Mouse (Mus musculus) MEL (cell line): ENCODE measurements around the gene Lrrc74b. TPM values are rescaled to one million over a fixed set of nuclear protein-coding genes. Genes with fewer than 3 reads are reported as not detected.
A peak's percentile ranks its signal among the peaks of the same experiment; 100 is the strongest.

Source experiments
- DNase-seq: peaks from one replicate; pipeline ENCODE4 v3.0.0; 2011; ENCODE audit warnings: low read depth, low spot score
- H3K27ac ChIP-seq: 2 replicates; pipeline ENCODE4 v1.5.1; 2012; ENCODE audit warnings: low read depth, mild to moderate bottlenecking, control low read depth, low read length, moderate library complexity; ENCODE audit not compliant: control insufficient read depth
- H3K27me3 ChIP-seq, 2 experiments: fragments of 150-350 bp in 1 of 2; sonication (generic) in 1 of 2; 2 replicates each; pipeline ENCODE4 v1.6.1; 2012; ENCODE audit warnings: low read length in 2 of 2, mild to moderate bottlenecking in 2 of 2, improper control_type of control experiment in 1 of 2, moderate library complexity in 1 of 2; ENCODE audit not compliant: insufficient read depth in 2 of 2, control insufficient read depth in 1 of 2
- H3K36me3 ChIP-seq, 2 experiments: 2 replicates each; pipeline ENCODE4 v1.6.1; 2012 to 2014; ENCODE audit warnings: low read length in 2 of 2, improper control_type of control experiment in 1 of 2, inconsistent platforms in 1 of 2, mild to moderate bottlenecking in 1 of 2; ENCODE audit not compliant: insufficient read depth in 2 of 2, control insufficient read depth in 1 of 2
- H3K4me1 ChIP-seq, 2 experiments: fragments of 150-350 bp in 1 of 2; sonication (generic) in 1 of 2; 2 replicates each; pipeline ENCODE4 v1.6.1; 2012; ENCODE audit warnings: low read length in 2 of 2, improper control_type of control experiment in 1 of 2, mild to moderate bottlenecking in 1 of 2; ENCODE audit not compliant: insufficient read depth in 2 of 2, control insufficient read depth in 1 of 2
- H3K4me3 ChIP-seq, 2 experiments: fragments of 150-350 bp in 1 of 2; sonication (generic) in 1 of 2; 2 replicates each; pipeline ENCODE4 v1.5.1; 2012; ENCODE audit warnings: low read depth in 2 of 2, low read length in 2 of 2, mild to moderate bottlenecking in 2 of 2, moderate library complexity in 2 of 2, control low read depth in 1 of 2, improper control_type of control experiment in 1 of 2; ENCODE audit not compliant: control insufficient read depth in 1 of 2, insufficient read depth in 1 of 2
- H3K79me2 ChIP-seq: 2 replicates; pipeline ENCODE4 v1.6.1; 2012; ENCODE audit warnings: mild to moderate bottlenecking, low read length, moderate library complexity; ENCODE audit not compliant: control insufficient read depth, poor library complexity, insufficient read depth
- H3K9ac ChIP-seq: 2 replicates; pipeline ENCODE4 v1.6.1; 2012; ENCODE audit warnings: low read depth, mild to moderate bottlenecking, control low read depth, low read length, moderate library complexity; ENCODE audit not compliant: control insufficient read depth, poor library complexity, severe bottlenecking
- H3K9me3 ChIP-seq: fragments of 150-350 bp; sonication (generic); replicated peaks from 2 replicates; pipeline ENCODE4 v1.6.1; 2012; ENCODE audit warnings: mild to moderate bottlenecking, low read length, improper control_type of control experiment, moderate library complexity; ENCODE audit not compliant: insufficient read depth
- CHD1 ChIP-seq: IDR thresholded peaks from 2 replicates; pipeline ENCODE4 v1.6.1; 2012; ENCODE audit warnings: low read depth, mild to moderate bottlenecking, inconsistent platforms, low read length, improper control_type of control experiment
- CHD2 ChIP-seq: IDR thresholded peaks from 2 replicates; pipeline ENCODE4 v1.6.1; 2011; ENCODE audit warnings: low read length, improper control_type of control experiment
- CTCF ChIP-seq, 3 experiments: IDR thresholded peaks in 2 of 3; conservative IDR thresholded peaks in 1 of 3; 2 replicates each; pipeline ENCODE4 v1.5.1; 2011 to 2012; ENCODE audit warnings: low read length in 3 of 3, low read depth in 2 of 3, mild to moderate bottlenecking in 2 of 3, improper control_type of control experiment in 1 of 3, inconsistent platforms in 1 of 3, mixed read lengths in 1 of 3, moderate library complexity in 1 of 3; ENCODE audit not compliant: control insufficient read depth in 1 of 3, insufficient read depth in 1 of 3, poor library complexity in 1 of 3, severe bottlenecking in 1 of 3
- EP300 ChIP-seq, 2 experiments: IDR thresholded peaks; 2 replicates each; pipeline ENCODE4 v1.6.1; 2011; ENCODE audit warnings: improper control_type of control experiment in 2 of 2, low read length in 2 of 2, low read depth in 1 of 2, mild to moderate bottlenecking in 1 of 2
- GABPA ChIP-seq: IDR thresholded peaks from 2 replicates; pipeline ENCODE4 v1.6.1; 2012; ENCODE audit warnings: low read depth, mild to moderate bottlenecking, inconsistent platforms, low read length, improper control_type of control experiment, moderate library complexity
- HCFC1 ChIP-seq: IDR thresholded peaks from 2 replicates; pipeline ENCODE4 v1.6.1; 2012; ENCODE audit warnings: low read depth, mild to moderate bottlenecking, inconsistent platforms, low read length, improper control_type of control experiment, moderate library complexity
- JUND ChIP-seq: IDR thresholded peaks from 2 replicates; pipeline ENCODE4 v1.6.1; 2011; ENCODE audit warnings: low read depth, mild to moderate bottlenecking, improper control_type of control experiment, low read length
- MAZ ChIP-seq: IDR thresholded peaks from 2 replicates; pipeline ENCODE4 v1.6.1; 2012; ENCODE audit warnings: low read depth, mild to moderate bottlenecking, inconsistent platforms, low read length, improper control_type of control experiment
- MEF2A ChIP-seq: IDR thresholded peaks from 2 replicates; pipeline ENCODE4 v1.6.1; 2014; ENCODE audit warnings: low read depth, mild to moderate bottlenecking, inconsistent platforms, low read length, improper control_type of control experiment; ENCODE audit not compliant: poor library complexity, insufficient replicate concordance, severe bottlenecking; ENCODE audit errors: extremely low read depth
- MXI1 ChIP-seq: IDR thresholded peaks from 2 replicates; pipeline ENCODE4 v1.6.1; 2011; ENCODE audit warnings: mild to moderate bottlenecking, low read depth, low read length, improper control_type of control experiment
- NRF1 ChIP-seq: IDR thresholded peaks from 2 replicates; pipeline ENCODE4 v1.6.1; 2014; ENCODE audit warnings: low read depth, mild to moderate bottlenecking, inconsistent platforms, low read length, improper control_type of control experiment, moderate library complexity; ENCODE audit not compliant: poor library complexity, insufficient read depth, severe bottlenecking
- POLR2A ChIP-seq, 2 experiments: IDR thresholded peaks; 2 replicates each; pipeline ENCODE4 v1.6.1; 2011 to 2012; ENCODE audit warnings: low read length in 2 of 2, mild to moderate bottlenecking in 2 of 2, control low read depth in 1 of 2, improper control_type of control experiment in 1 of 2, low read depth in 1 of 2, moderate library complexity in 1 of 2; ENCODE audit not compliant: control insufficient read depth in 1 of 2, insufficient read depth in 1 of 2, poor library complexity in 1 of 2
- POLR2AphosphoS5 ChIP-seq: IDR thresholded peaks from 2 replicates; pipeline ENCODE4 v1.6.1; 2012; ENCODE audit warnings: low read depth, borderline replicate concordance, mild to moderate bottlenecking, inconsistent platforms, low read length, moderate library complexity, mixed read lengths
- RAD21 ChIP-seq: IDR thresholded peaks from 2 replicates; pipeline ENCODE4 v1.6.1; 2011; ENCODE audit warnings: mild to moderate bottlenecking, low read depth, low read length, improper control_type of control experiment
- SMC3 ChIP-seq: IDR thresholded peaks from 2 replicates; pipeline ENCODE4 v1.6.1; 2011; ENCODE audit warnings: low read depth, low read length, improper control_type of control experiment
- TAL1 ChIP-seq: IDR thresholded peaks from 2 replicates; pipeline ENCODE4 v1.6.1; 2012; ENCODE audit warnings: mild to moderate bottlenecking, inconsistent platforms, low read length, moderate library complexity, mixed read lengths
- TBP ChIP-seq: IDR thresholded peaks from 2 replicates; pipeline ENCODE4 v1.8.0; 2011; ENCODE audit warnings: low read depth, low read length, improper control_type of control experiment
- USF1 ChIP-seq: IDR thresholded peaks from 2 replicates; pipeline ENCODE4 v1.6.1; 2014; ENCODE audit warnings: low read depth, mild to moderate bottlenecking, inconsistent platforms, low read length, improper control_type of control experiment, moderate library complexity
- ZC3H11A ChIP-seq: IDR thresholded peaks from 2 replicates; pipeline ENCODE4 v1.6.1; 2012; ENCODE audit warnings: low read depth, mild to moderate bottlenecking, inconsistent platforms, low read length, improper control_type of control experiment
- ZKSCAN1 ChIP-seq: IDR thresholded peaks from 2 replicates; pipeline ENCODE4 v1.6.1; 2012; ENCODE audit warnings: low read depth, mild to moderate bottlenecking, inconsistent platforms, low read length, improper control_type of control experiment, moderate library complexity
- ZMIZ1 ChIP-seq: IDR thresholded peaks from 2 replicates; pipeline ENCODE4 v1.6.1; 2012; ENCODE audit warnings: low read depth, mild to moderate bottlenecking, inconsistent platforms, low read length, improper control_type of control experiment, moderate library complexity
- ZNF384 ChIP-seq: IDR thresholded peaks from 2 replicates; pipeline ENCODE4 v1.6.1; 2012; ENCODE audit warnings: low read depth, mild to moderate bottlenecking, inconsistent platforms, low read length, improper control_type of control experiment
- polyA plus RNA-seq, 2 experiments: library from polyadenylated mRNA; stranded (reverse) in 1 of 2; unstranded in 1 of 2; fragments of >175 nt in 1 of 2; fragments of >200 nt in 1 of 2; gene quantifications; 2 replicates each; pipeline versions ENCODE4 v1.2.1 to v1.2.4; 2012; ENCODE audit warnings: low replicate concordance in 2 of 2, low read depth in 1 of 2; ENCODE audit not compliant: insufficient read length in 2 of 2, insufficient read depth in 1 of 2, missing spikeins in 1 of 2
- total RNA-seq: library from RNA; depleted of rRNA; stranded (reverse); fragments of 300-350 nt; gene quantifications from 2 replicates; pipeline ENCODE4 v1.2.3, GENCODE M21; 2012

Lrrc74b gene
- total and polyA plus RNA-seq, 3 experiments, result 0.10 to 0.12 TPM; not detected in 1

DNA sequence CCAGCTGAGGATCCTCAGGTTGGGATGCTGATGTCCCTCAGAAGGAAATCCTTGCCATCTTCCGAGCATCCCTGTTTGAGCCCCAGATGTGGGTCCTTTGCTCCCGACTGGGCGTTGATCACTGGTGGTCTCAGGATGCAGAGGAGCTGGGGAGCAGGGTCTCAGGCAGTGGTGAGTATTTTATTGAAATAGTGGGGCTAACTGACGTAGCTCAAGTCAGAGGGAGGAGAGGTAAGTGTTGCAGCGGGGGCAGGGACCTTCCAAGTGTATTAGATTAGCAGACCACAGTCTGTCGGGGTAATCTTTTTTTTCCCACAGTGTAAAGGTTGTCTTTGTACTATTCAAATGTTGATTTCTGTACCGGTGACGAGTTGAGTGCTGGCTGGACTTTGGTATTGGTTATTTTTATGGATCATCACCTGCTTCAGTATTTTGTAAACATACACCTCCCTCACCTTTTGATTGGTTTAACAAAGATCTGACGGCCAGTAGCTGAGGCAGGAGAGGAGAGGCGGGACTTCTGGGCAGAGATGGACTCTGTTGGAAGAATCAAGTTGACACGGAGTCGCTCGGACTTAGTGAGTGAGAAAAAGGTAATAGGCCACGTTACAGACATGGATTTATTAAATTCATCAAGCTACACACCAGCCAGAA is 28.2 kb downstream of the Lrrc74b start:
- Histone ChIP-seq H3K4me1 (peaks cover 0 to 13% of the 10 kb centered on the region in 2 experiments; a peak in 2 of 4 replicates), H3K36me3 (peaks cover 0 to 12% of the 10 kb centered on the region in 2 experiments; a peak in 2 of 4 replicates), H3K27ac (no peak overlapping the region), H3K9ac (no peak overlapping the region), H3K79me2 (peaks cover 18% of the 10 kb centered on the region), H3K27me3 (peaks cover 0 to 4% of the 10 kb centered on the region in 2 experiments; a peak in 1 of 4 replicates), H3K4me3 (no peak overlapping the region), H3K9me3 (no peaks in the 10 kb centered on the region)
- no peak for TF ChIP-seq JUND
- DNase-seq, result no peak

DNA sequence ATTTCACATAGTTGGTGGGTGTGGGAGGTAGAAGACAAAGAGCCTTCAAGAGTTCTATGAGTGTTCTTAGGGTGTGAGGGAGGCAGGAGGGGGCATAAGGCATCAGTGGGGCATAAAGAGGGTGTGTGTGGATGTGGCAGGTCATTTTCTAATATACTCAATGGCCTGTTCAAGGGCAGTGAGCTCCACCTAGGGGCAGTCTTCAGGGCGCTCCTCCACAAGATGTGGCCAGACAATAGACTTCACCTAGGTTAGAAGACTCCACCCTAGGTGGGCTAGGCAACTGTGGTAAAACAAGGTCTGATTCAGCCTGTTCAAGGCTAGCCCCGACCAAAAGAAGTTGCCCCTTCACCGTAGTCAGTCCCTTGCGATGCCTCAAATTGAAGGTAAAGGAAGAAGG is 28.8 kb downstream of the Lrrc74b start:
- DNase-seq, result peak; percentile 51
- Histone ChIP-seq H3K36me3 (peaks cover 0 to 12% of the 10 kb centered on the region in 2 experiments; a peak in 2 of 4 replicates), H3K27me3 (peaks cover 0 to 4% of the 10 kb centered on the region in 2 experiments; a peak in 1 of 4 replicates), H3K27ac (no peak overlapping the region), H3K9me3 (no peaks in the 10 kb centered on the region), H3K4me1 (peaks cover 0 to 13% of the 10 kb centered on the region in 2 experiments; a peak in 2 of 4 replicates), H3K4me3 (no peak overlapping the region), H3K79me2 (peaks cover 18% of the 10 kb centered on the region), H3K9ac (no peak overlapping the region)
- TF ChIP-seq CTCF (IDR thresholded peaks at IDR 0.05 in 2 of 3, conservative IDR thresholded peaks at IDR 0.05 in 1 of 3; ENCODE audit: control insufficient read depth in 1 of 3, insufficient read depth in 1 of 3, low read depth in 2 of 3, low read length in 3 of 3, poor library complexity in 1 of 3, severe bottlenecking in 1 of 3), result peak; percentile 13 to 62 (median 48); a peak in 4 of 6 replicates
- TF ChIP-seq ZC3H11A, result peak; percentile 35; the same call in 1 of the 2 replicates
- TF ChIP-seq POLR2A (IDR thresholded peaks at IDR 0.05; ENCODE audit: control insufficient read depth in 1 of 2, insufficient read depth in 1 of 2, low read depth in 1 of 2, low read length in 2 of 2, poor library complexity in 1 of 2), result no peak
- TF ChIP-seq TAL1, result no peak
- TF ChIP-seq SMC3, result peak; percentile 41
- TF ChIP-seq MAZ, result no peak
- TF ChIP-seq RAD21, result peak; percentile 60
- no peak for TF ChIP-seq GABPA

DNA sequence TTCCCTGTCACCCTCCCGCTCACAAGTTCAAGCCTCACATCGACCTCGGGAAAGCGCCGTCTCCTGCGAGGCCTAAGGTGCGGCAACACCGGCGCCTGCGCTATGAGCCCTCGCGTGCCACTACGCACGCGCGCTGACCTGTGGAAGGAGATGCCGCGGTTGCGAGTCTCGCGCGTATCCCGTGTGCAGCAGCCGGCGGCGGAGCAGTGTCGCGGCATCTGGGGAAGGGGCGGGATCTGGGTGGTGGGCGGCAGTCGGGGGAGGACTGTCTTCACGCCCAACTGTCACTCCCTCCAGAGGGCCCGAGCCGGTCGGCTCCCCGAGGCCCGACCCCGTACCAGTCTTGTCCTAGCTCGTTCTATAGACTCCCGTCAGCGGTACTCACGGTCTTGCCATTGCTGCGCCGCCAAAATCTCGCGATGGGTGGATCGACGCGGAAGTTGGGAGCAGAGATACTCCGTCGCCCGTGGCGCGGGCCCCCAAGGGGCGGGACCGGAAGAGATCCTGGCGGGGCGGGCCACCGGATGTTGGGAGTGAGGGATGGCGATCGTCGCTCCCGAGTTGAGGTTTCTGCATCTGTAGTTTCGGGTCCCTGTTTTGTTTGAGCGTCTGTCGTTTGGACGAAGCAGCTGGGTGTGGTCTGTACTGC is 30.3 kb downstream of the Lrrc74b start, which contains the start of gene Thap7:
TSS of gene Thap7 (minus strand) at position 497 of the 649 bp plus-strand sequence.
- Histone ChIP-seq H3K27me3 (no peaks in the 10 kb centered on the region), H3K4me1 (peaks cover 0 to 13% of the 10 kb centered on the region in 2 experiments; a peak in 2 of 4 replicates), H3K9me3 (no peaks in the 10 kb centered on the region), H3K79me2 (peaks cover 18% of the 10 kb centered on the region), H3K27ac (peak within 1 kb of the TSS; percentile 89), H3K36me3 (peaks cover 0 to 12% of the 10 kb centered on the region in 2 experiments; a peak in 2 of 4 replicates), H3K4me3 (peak within 1 kb of the TSS; percentile 58 to 100), H3K9ac (peak within 1 kb of the TSS; percentile 99)
- peak; percentile 98 for DNase-seq
- TF ChIP-seq MXI1 (peak; percentile 75), POLR2A (IDR thresholded peaks at IDR 0.05; ENCODE audit: control insufficient read depth in 1 of 2, insufficient read depth in 1 of 2, low read depth in 1 of 2, low read length in 2 of 2, poor library complexity in 1 of 2) (peak; percentile 95 to 97), ZKSCAN1 (no peak), TBP (peak; percentile 60; the same call in 1 of the 2 replicates), NRF1 (peak; percentile 93), CHD1 (no peak), HCFC1 (peak; percentile 86), MEF2A (no peak), ZMIZ1 (peak; percentile 65), EP300 (IDR thresholded peaks at IDR 0.05; ENCODE audit: low read depth in 1 of 2, low read length in 2 of 2) (no peak), TAL1 (no peak), POLR2AphosphoS5 (no peak), CTCF (IDR thresholded peaks at IDR 0.05 in 2 of 3, conservative IDR thresholded peaks at IDR 0.05 in 1 of 3; ENCODE audit: control insufficient read depth in 1 of 3, insufficient read depth in 1 of 3, low read depth in 2 of 3, low read length in 3 of 3, poor library complexity in 1 of 3, severe bottlenecking in 1 of 3) (no peak), ZNF384 (no peak), CHD2 (peak; percentile 95), USF1 (0 out of 2 replicates have a peak, but pooled peaks have one; percentile 5), GABPA (no peak), ZC3H11A (no peak)
